Mouse (Mus musculus) C2C12 (cell line): ENCODE data around the gene Cyp2t4. TPM values are rescaled to one million over a fixed set of nuclear protein-coding genes. Genes with fewer than 3 reads are reported as not detected.
A peak's percentile ranks its signal among the peaks of the same experiment; 100 is the strongest.

Experiments used
- H3K27me3 ChIP-seq: one replicate; pipeline ENCODE4 v1.6.1; 2011; ENCODE audit not compliant: control insufficient read depth, insufficient read depth, insufficient read length
- H3K36me3 ChIP-seq: one replicate; pipeline ENCODE4 v1.6.1; 2011; ENCODE audit not compliant: control insufficient read depth, insufficient read depth
- H3K4me3 ChIP-seq: one replicate; pipeline ENCODE4 v1.5.1; 2011; ENCODE audit warnings: mild to moderate bottlenecking, control low read depth; ENCODE audit not compliant: poor library complexity, insufficient read depth, severe bottlenecking
- H3K79me2 ChIP-seq: one replicate; pipeline ENCODE4 v1.6.1; 2011; ENCODE audit not compliant: control insufficient read depth, insufficient read depth
- H3K79me3 ChIP-seq: one replicate; pipeline ENCODE4 v1.6.1; 2011; ENCODE audit warnings: low read depth, control low read depth
- H3ac ChIP-seq: one replicate; pipeline ENCODE3; 2011; ENCODE audit warnings: low read depth; ENCODE audit not compliant: control insufficient read depth, insufficient read length
- CEBPB ChIP-seq: IDR thresholded peaks from one replicate; pipeline ENCODE4 v1.6.1; 2011; ENCODE audit warnings: low read depth, mild to moderate bottlenecking, control low read depth, moderate library complexity
- CTCF ChIP-seq: IDR thresholded peaks from one replicate; pipeline ENCODE4 v1.5.1; 2011; ENCODE audit not compliant: control insufficient read depth, insufficient read depth, insufficient read length
- FOSL1 ChIP-seq: IDR thresholded peaks from one replicate; pipeline ENCODE4 v1.8.0; 2011; ENCODE audit warnings: mild to moderate bottlenecking, low read length; ENCODE audit not compliant: poor library complexity, insufficient read depth, severe bottlenecking
- MAX ChIP-seq: IDR thresholded peaks from one replicate; pipeline ENCODE4 v1.6.1; 2011; ENCODE audit warnings: mild to moderate bottlenecking, control low read depth
- MYOD1 ChIP-seq: IDR thresholded peaks from one replicate; pipeline ENCODE4 v1.6.1; 2011; ENCODE audit warnings: low read depth; ENCODE audit not compliant: control insufficient read depth, insufficient read length
- MYOG ChIP-seq: IDR thresholded peaks from one replicate; pipeline ENCODE4 v1.6.1; 2011; ENCODE audit not compliant: control insufficient read depth, insufficient read length; ENCODE audit errors: extremely low read depth
- USF1 ChIP-seq: IDR thresholded peaks from one replicate; pipeline ENCODE4 v1.6.1; 2011; ENCODE audit warnings: low read depth, mild to moderate bottlenecking, control low read depth, moderate library complexity
- polyA plus RNA-seq: library from polyadenylated mRNA; unstranded; fragments of >200 nt; fragmentation: generic; extraction: Trizol; gene quantifications from one replicate; pipeline ENCODE4 v1.2.1, GENCODE M21; 2012; ENCODE audit warnings: missing spikeins

Gene Cyp2t4
- polyA plus RNA-seq, 1 experiment = not detected

GRCm38 (mm10) chr7:27166229-27166613 is 12.7 kb downstream of the Cyp2t4 start:
- peak overlapping the region; percentile 90 for H3ac ChIP-seq
- peaks cover 6% of the 10 kb centered on the region for H3K79me3 ChIP-seq
- H3K36me3 ChIP-seq = no peaks in the 10 kb centered on the region
- TF ChIP-seq MAX (no peak), FOSL1 (no peak), CTCF (no peak), USF1 (no peak), MYOG (no peak), CEBPB (no peak), MYOD1 (no peak)
- H3K79me2 ChIP-seq = peaks cover 44% of the 10 kb centered on the region
- no peaks in the 10 kb centered on the region for H3K27me3 ChIP-seq
- peak overlapping the region; percentile 69 for H3K4me3 ChIP-seq

- Histone ChIP-seq H3K27me3 (no peaks in the 10 kb centered on the region), H3K36me3 (no peaks in the 10 kb centered on the region), H3ac (peak within 1 kb of the TSS; percentile 90), H3K79me2 (peaks cover 39% of the 10 kb centered on the region), H3K4me3 (peak within 1 kb of the TSS; percentile 69), H3K79me3 (peaks cover 6% of the 10 kb centered on the region)
- TF ChIP-seq MYOG (no peak), MAX (no peak), MYOD1 (no peak), CEBPB (no peak), USF1 (peak; percentile 84), CTCF (no peak)
Measured at GRCm38 (mm10) chr7:27166614-27167474, 13.3 kb downstream of the Cyp2t4 start, which contains the start of gene Egln2. Gene Egln2, minus strand, starts transcription at chr7:27166802.

GRCm38 (mm10) chr7:27167475-27168094 is 14.1 kb downstream of the Cyp2t4 start:
- Histone ChIP-seq H3K36me3 (no peaks in the 10 kb centered on the region), H3K4me3 (no peak overlapping the region)
- TF ChIP-seq CEBPB = no peak
- no peak for TF ChIP-seq FOSL1
- TF ChIP-seq MAX = no peak
- TF ChIP-seq USF1 = no peak
- no peak for TF ChIP-seq MYOG
- TF ChIP-seq MYOD1 = no peak
- TF ChIP-seq CTCF = no peak

GRCm38 (mm10) chr7:27168371-27168770 is 14.9 kb downstream of the Cyp2t4 start:
- no peak for TF ChIP-seq CEBPB
- TF ChIP-seq MYOG = no peak
- TF ChIP-seq CTCF = no peak
- TF ChIP-seq MYOD1 = no peak
- no peak for TF ChIP-seq USF1
- TF ChIP-seq FOSL1 = no peak
- no peak for TF ChIP-seq MAX
- Histone ChIP-seq H3K4me3 (no peak overlapping the region), H3K79me3 (peaks cover 6% of the 10 kb centered on the region), H3ac (no peak overlapping the region), H3K36me3 (no peaks in the 10 kb centered on the region), H3K79me2 (peaks cover 28% of the 10 kb centered on the region), H3K27me3 (no peaks in the 10 kb centered on the region)

More at GRCm38 (mm10) chr7:27167475-27168094, 14.1 kb downstream of the Cyp2t4 start:
- H3ac ChIP-seq = no peak overlapping the region
- peaks cover 36% of the 10 kb centered on the region for H3K79me2 ChIP-seq
- H3K79me3 ChIP-seq = peaks cover 6% of the 10 kb centered on the region
- no peaks in the 10 kb centered on the region for H3K27me3 ChIP-seq

GRCm38 (mm10) chr7:27170981-27171380 is 17.5 kb downstream of the Cyp2t4 start:
- TF ChIP-seq CEBPB (no peak), CTCF (no peak), MAX (no peak), FOSL1 (no peak), MYOG (no peak), MYOD1 (no peak), USF1 (no peak)
- no peaks in the 10 kb centered on the region for H3K36me3 ChIP-seq
- H3K4me3 ChIP-seq = no peak overlapping the region
- H3K27me3 ChIP-seq = no peaks in the 10 kb centered on the region
- no peak overlapping the region for H3ac ChIP-seq
- peaks cover 2% of the 10 kb centered on the region for H3K79me2 ChIP-seq
- no peaks in the 10 kb centered on the region for H3K79me3 ChIP-seq
